Mouse (Mus musculus) intestine, embryonic 16.5 days (tissue): ENCODE data around the gene Tgm2. TPM values are rescaled to one million over a fixed set of nuclear protein-coding genes. Genes with fewer than 3 reads are reported as not detected.

Experiments
- ATAC-seq: fragments of 200-750 bp; cut with Nextera tagmentation; 2 replicates; pipeline ENCODE4 v1.8.0; 2017; ENCODE audit warnings: moderate TSS enrichment, moderate library complexity
- H3K27ac ChIP-seq: fragments of 300-500 bp; sonication (generic); 2 replicates; pipeline ENCODE4 v1.5.1; 2014; ENCODE audit warnings: mild to moderate bottlenecking, low read length
- H3K27me3 ChIP-seq: fragments of 300-500 bp; sonication (generic); replicated peaks from 2 replicates; pipeline ENCODE4 v1.6.1; 2014; ENCODE audit warnings: low read length, control low read depth, mixed read lengths; ENCODE audit not compliant: control insufficient read depth, insufficient read depth
- H3K36me3 ChIP-seq: fragments of 300-500 bp; sonication (generic); 2 replicates; pipeline ENCODE4 v1.6.1; 2014; ENCODE audit warnings: low read length, control low read depth; ENCODE audit not compliant: control insufficient read depth, insufficient read depth
- H3K4me1 ChIP-seq: fragments of 300-500 bp; sonication (generic); 2 replicates; pipeline ENCODE4 v1.6.1; 2014; ENCODE audit warnings: low read length, control low read depth, mixed read lengths; ENCODE audit not compliant: control insufficient read depth, insufficient read depth
- H3K4me2 ChIP-seq: fragments of 300-500 bp; sonication (generic); 2 replicates; pipeline ENCODE4 v1.6.1; 2014; ENCODE audit warnings: low read depth, low read length, control low read depth
- H3K4me3 ChIP-seq: fragments of 300-500 bp; sonication (generic); 2 replicates; pipeline ENCODE4 v1.5.1; 2014; ENCODE audit warnings: mild to moderate bottlenecking, low read length
- H3K9ac ChIP-seq: fragments of 300-500 bp; sonication (generic); 2 replicates; pipeline ENCODE4 v1.6.1; 2014; ENCODE audit warnings: low read depth, low read length
- H3K9me3 ChIP-seq: fragments of 300-500 bp; sonication (generic); 2 replicates; pipeline ENCODE4 v1.6.1; 2016; ENCODE audit warnings: low read length, control low read depth; ENCODE audit not compliant: control insufficient read depth
- WGBS: fragments of 180-500 bp; shearing (Covaris S2); extraction: QIAGEN DNeasy Blood & Tissue Kit; methylation state at CpG from one replicate; pipeline ENCODE4 v1.1.7; 2014; 5-methylcytosine and 5-hydroxymethylcytosine counted together
- polyA plus RNA-seq: library from polyadenylated mRNA; unstranded; fragments of >200 nt; fragmentation: Nextera tagmentation; extraction: Ambion mirVana; gene quantifications from 2 replicates; pipeline ENCODE4 v1.2.1, GENCODE M21; 2015

Gene Tgm2
- polyA plus RNA-seq, 1 experiment from 2014 or later: 96.5 TPM

GRCm38 (mm10) chr2:158097071-158097470 is 49.2 kb downstream of the Tgm2 start:
- WGBS: 89% methylated on average over 5 of the region's 5 CpGs
- no peak overlapping the region for H3K4me3 ChIP-seq
- no peaks in the 10 kb centered on the region for H3K36me3 ChIP-seq
- H3K27me3 ChIP-seq: no peaks in the 10 kb centered on the region
- H3K27ac ChIP-seq: no peak overlapping the region
- no peak for ATAC-seq
- H3K9me3 ChIP-seq: no peaks in the 10 kb centered on the region
- peaks cover 34% of the 10 kb centered on the region for H3K4me1 ChIP-seq
- H3K4me2 ChIP-seq: no peak overlapping the region
- H3K9ac ChIP-seq: no peak overlapping the region

- Histone ChIP-seq H3K27me3 (no peaks in the 10 kb centered on the region), H3K9ac (no peak overlapping the region), H3K4me1 (peaks cover 35% of the 10 kb centered on the region), H3K27ac (peak overlapping the region; percentile 83), H3K4me3 (no peak overlapping the region), H3K4me2 (no peak overlapping the region), H3K36me3 (no peaks in the 10 kb centered on the region), H3K9me3 (no peaks in the 10 kb centered on the region)
- 64% methylated on average over 5 of the region's 5 CpGs for WGBS
- peak; percentile 46 for ATAC-seq
Observed at GRCm38 (mm10) chr2:158094846-158095245, 51.4 kb downstream of the Tgm2 start.

GRCm38 (mm10) chr2:158094300-158094699 is 51.9 kb downstream of the Tgm2 start:
- ATAC-seq: peak; percentile 9; the same call in 1 of the 2 replicates
- peak overlapping the region; percentile 83 for H3K27ac ChIP-seq
- H3K9ac ChIP-seq: peak overlapping the region; percentile 48; the same call in 1 of the 2 replicates
- H3K9me3 ChIP-seq: no peaks in the 10 kb centered on the region
- H3K4me3 ChIP-seq: no peak overlapping the region
- 0 out of 2 replicates have a peak overlapping the region, but pooled peaks have one; percentile 5 for H3K4me2 ChIP-seq
- 54% methylated on average over 7 of the region's 7 CpGs for WGBS
- H3K4me1 ChIP-seq: peaks cover 35% of the 10 kb centered on the region
- H3K36me3 ChIP-seq: no peaks in the 10 kb centered on the region
- no peaks in the 10 kb centered on the region for H3K27me3 ChIP-seq

- Histone ChIP-seq H3K4me1 (peaks cover 35% of the 10 kb centered on the region), H3K27ac (peak overlapping the region; percentile 83; the same call in 1 of the 2 replicates), H3K27me3 (no peaks in the 10 kb centered on the region), H3K36me3 (no peaks in the 10 kb centered on the region), H3K9me3 (no peaks in the 10 kb centered on the region), H3K4me2 (no peak overlapping the region), H3K9ac (0 out of 2 replicates have a peak overlapping the region, but pooled peaks have one; percentile 15), H3K4me3 (no peak overlapping the region)
- ATAC-seq: no peak
- WGBS: 46% methylated on average over 5 of the region's 5 CpGs
Observed at GRCm38 (mm10) chr2:158093345-158093744, 52.9 kb downstream of the Tgm2 start.

- Histone ChIP-seq H3K4me2 (no peak overlapping the region), H3K4me3 (no peak overlapping the region), H3K27me3 (no peaks in the 10 kb centered on the region), H3K27ac (no peak overlapping the region), H3K36me3 (no peaks in the 10 kb centered on the region), H3K4me1 (peaks cover 26% of the 10 kb centered on the region), H3K9ac (no peak overlapping the region), H3K9me3 (no peaks in the 10 kb centered on the region)
- 83% methylated on average over 4 of the region's 4 CpGs for WGBS
- ATAC-seq: no peak
Observed at GRCm38 (mm10) chr2:158090096-158090495, 56.1 kb downstream of the Tgm2 start.

GRCm38 (mm10) chr2:158084486-158084885 is 61.8 kb downstream of the Tgm2 start:
- WGBS: 59% methylated on average over 8 of the region's 8 CpGs
- no peak overlapping the region for H3K4me3 ChIP-seq
- H3K4me2 ChIP-seq: no peak overlapping the region
- H3K9ac ChIP-seq: no peak overlapping the region
- H3K9me3 ChIP-seq: no peaks in the 10 kb centered on the region
- no peak overlapping the region for H3K27ac ChIP-seq
- no peak for ATAC-seq
- H3K27me3 ChIP-seq: no peaks in the 10 kb centered on the region
- peaks cover 9% of the 10 kb centered on the region for H3K4me1 ChIP-seq
- H3K36me3 ChIP-seq: no peaks in the 10 kb centered on the region

- ATAC-seq: peak; percentile 90
- Histone ChIP-seq H3K4me3 (no peak overlapping the region), H3K27ac (peak overlapping the region; percentile 88), H3K4me2 (peak overlapping the region; percentile 26; the same call in 1 of the 2 replicates), H3K36me3 (peaks cover 11% of the 10 kb centered on the region; the same call in 1 of the 2 replicates), H3K9me3 (no peaks in the 10 kb centered on the region), H3K27me3 (no peaks in the 10 kb centered on the region), H3K4me1 (peaks cover 20% of the 10 kb centered on the region), H3K9ac (peak overlapping the region; percentile 32)
- WGBS: 54% methylated on average over 9 of the region's 9 CpGs
Observed at GRCm38 (mm10) chr2:158080622-158081241, 65.5 kb downstream of the Tgm2 start.

GRCm38 (mm10) chr2:158079843-158080395 is 66.3 kb downstream of the Tgm2 start:
- peak; percentile 62 for ATAC-seq
- H3K9ac ChIP-seq: peak overlapping the region; percentile 34
- no peak overlapping the region for H3K4me2 ChIP-seq
- no peaks in the 10 kb centered on the region for H3K27me3 ChIP-seq
- H3K4me3 ChIP-seq: no peak overlapping the region
- H3K4me1 ChIP-seq: peaks cover 20% of the 10 kb centered on the region
- WGBS: 48% methylated on average over 9 of the region's 9 CpGs
- peaks cover 11% of the 10 kb centered on the region; the same call in 1 of the 2 replicates for H3K36me3 ChIP-seq
- peak overlapping the region; percentile 88 for H3K27ac ChIP-seq
- H3K9me3 ChIP-seq: no peaks in the 10 kb centered on the region

GRCm38 (mm10) chr2:158078971-158079370 is 67.3 kb downstream of the Tgm2 start:
- H3K4me1 ChIP-seq: peaks cover 20% of the 10 kb centered on the region
- H3K27ac ChIP-seq: no peak overlapping the region
- H3K4me3 ChIP-seq: no peak overlapping the region
- H3K9me3 ChIP-seq: no peaks in the 10 kb centered on the region
- 72% methylated on average over 7 of the region's 7 CpGs for WGBS
- H3K4me2 ChIP-seq: no peak overlapping the region
- H3K36me3 ChIP-seq: peaks cover 13% of the 10 kb centered on the region; the same call in 1 of the 2 replicates
- H3K27me3 ChIP-seq: no peaks in the 10 kb centered on the region
- ATAC-seq: no peak
- H3K9ac ChIP-seq: no peak overlapping the region
